Mouse (Mus musculus) spleen, postnatal 36 days (tissue): ENCODE data around the gene Chtf18.

ENCODE experiments used
- DNase-seq, 2 experiments: peaks; one replicate each; pipeline ENCODE4 v3.0.0; 2022; ENCODE audit warnings: low spot score in 2 of 2, mixed read lengths in 1 of 2

Gene Chtf18

DNA sequence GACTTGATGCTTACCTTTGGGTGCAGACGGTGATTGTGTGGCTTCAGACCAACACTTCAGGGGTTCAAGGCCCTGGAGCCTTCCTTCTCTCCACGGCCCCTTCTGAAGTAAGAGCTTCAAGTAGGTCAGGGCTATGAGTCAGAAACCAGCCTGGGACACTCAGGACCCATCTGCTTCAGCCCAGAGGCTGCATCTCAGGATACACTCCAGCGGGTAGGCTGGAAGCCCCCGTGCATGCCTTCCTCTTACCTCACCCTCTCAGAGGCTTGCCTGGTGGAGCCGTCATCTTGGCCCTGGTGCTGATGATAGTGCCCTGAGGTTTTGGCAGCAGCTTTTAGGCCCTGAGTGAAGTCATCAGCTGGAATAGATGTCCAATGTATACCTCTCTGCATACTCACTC lies 8.0 kb upstream of the Chtf18 start:
- no peak for DNase-seq

DNA sequence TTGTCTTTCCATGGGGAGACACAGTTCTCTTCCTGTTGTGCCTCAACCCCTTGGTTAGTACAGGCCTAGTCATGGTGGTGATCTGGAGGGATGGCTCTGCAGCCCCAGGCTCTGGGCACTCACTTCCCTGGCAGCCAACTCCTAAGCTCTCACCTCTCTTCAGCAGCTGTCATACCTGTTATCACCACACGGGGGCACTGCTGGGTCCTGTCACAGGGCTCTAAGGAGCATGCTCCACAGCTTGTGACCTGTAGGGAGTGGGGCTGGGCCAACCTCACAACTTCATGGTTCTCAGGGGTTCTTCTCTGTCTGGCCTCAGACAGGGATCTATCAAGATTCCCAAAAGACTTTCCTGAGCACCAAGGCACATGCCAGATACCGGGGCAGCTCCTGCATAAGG lies 4.9 kb upstream of the Chtf18 start:
- DNase-seq: peak; percentile 61 to 65

DNA sequence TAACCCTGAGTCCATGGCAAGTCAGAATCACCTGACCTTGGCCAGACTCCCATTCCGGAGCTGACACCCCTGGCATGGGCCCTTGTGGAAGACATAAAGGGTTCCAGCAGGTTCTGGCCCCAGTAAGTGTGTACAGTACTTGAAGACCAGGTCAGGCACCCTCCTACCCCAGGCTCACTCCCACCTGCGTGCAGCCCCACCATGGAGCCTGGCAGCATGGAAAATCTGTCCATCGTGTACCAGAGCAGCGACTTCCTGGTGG lies 721 bp upstream of the Chtf18 start:
- peak in 1 of 2 experiments; percentile 10 for DNase-seq

DNA sequence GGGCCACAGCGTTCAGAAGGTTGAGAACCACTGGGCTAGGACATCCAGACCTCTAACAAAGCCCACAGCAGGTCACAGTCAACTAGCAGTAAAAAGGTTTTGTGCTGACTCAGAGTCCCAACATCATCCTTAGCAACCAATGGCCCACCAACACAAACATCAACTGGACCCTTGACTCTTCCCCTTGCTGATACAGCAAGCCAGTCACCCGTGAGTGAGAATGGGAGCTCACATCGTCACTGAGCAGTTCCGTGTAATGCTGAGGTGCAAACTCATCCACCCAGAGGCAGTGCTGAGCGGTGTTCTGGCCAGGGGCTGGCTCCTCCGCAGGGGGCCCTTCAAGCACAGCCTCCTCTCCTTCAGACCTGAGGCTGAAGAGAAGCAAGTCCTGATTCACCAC lies 2.0 kb downstream of the Chtf18 start:
- no peak for DNase-seq

DNA sequence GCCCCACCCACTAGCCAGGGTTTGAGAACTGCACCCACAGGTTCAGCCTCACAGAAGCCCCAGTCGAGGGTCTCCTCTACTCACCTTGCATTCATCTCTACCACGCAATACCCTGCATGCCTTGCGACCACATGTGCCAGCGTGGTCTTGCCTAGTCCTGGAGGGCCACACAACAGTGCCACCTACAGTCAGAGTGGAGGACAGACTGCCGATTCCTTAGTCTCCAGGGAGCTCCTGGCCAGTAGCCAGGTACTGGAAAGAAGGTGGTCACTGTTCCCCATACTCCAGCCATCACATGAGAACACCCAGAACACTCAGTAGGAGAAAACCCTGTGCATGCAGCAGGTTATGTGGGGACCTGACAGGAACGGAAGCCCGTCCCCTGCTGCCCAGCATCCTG lies 3.3 kb downstream of the Chtf18 start:
- no peak for DNase-seq

DNA sequence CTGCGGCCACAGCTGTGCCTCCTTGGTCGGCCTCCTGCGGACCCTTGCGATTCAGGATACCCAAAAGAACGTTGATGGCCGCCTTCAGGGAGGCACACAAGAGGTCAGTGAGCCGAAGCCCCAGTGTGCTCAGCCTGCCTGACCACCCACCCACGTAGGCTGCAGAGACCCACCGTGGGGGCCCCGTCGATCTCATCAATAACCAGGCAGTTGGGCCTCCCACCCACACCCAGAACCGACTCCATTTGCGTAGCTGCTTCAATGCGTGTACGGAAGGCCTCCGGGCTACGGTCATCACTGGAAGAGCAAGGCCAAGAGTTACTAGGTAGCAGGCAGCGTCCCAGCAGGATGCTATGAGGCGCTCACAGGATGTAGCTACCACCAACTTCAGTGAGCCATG lies 3.7 kb downstream of the Chtf18 start:
- DNase-seq: no peak

DNA sequence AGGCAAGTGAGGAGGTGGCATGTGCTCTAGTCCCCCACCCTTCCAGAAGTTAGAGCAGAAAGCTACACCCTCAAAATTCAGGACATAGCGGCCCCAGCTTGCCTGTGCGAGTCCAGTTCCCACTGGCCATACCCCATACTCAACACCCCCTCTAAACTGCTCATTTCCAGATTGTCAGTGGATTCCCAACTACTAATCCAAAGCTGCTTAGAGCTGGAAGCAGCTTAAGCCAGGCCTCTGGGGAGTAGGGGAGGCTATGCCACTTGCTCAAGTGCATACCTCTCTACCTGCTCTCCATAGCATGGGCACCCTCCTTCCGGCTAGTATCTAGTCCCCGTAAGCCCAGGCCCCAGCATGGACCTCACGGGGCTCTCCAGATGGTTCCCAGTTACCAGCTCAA lies 5.7 kb downstream of the Chtf18 start:
- DNase-seq: no peak

DNA sequence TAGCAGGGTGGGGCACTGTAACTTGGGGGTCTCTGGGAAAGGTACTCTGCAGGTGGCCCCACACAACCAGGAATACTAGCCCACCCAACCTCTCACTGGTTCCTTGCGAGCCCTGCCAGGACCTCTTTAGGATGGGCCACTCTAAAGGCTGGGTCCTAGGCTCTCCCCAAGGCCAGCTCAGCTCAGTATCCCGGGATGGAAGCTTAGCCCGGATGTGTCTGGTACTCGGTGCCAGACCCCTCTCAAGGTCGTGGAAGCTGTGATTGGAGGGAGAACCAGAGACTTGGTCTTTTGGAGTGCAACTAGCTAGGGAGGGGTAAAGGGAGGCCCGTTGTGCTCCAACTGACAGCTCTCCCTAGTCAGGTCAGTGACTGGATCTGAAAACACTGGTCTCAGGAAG lies 9.5 kb downstream of the Chtf18 start:
- DNase-seq: no peak

DNA sequence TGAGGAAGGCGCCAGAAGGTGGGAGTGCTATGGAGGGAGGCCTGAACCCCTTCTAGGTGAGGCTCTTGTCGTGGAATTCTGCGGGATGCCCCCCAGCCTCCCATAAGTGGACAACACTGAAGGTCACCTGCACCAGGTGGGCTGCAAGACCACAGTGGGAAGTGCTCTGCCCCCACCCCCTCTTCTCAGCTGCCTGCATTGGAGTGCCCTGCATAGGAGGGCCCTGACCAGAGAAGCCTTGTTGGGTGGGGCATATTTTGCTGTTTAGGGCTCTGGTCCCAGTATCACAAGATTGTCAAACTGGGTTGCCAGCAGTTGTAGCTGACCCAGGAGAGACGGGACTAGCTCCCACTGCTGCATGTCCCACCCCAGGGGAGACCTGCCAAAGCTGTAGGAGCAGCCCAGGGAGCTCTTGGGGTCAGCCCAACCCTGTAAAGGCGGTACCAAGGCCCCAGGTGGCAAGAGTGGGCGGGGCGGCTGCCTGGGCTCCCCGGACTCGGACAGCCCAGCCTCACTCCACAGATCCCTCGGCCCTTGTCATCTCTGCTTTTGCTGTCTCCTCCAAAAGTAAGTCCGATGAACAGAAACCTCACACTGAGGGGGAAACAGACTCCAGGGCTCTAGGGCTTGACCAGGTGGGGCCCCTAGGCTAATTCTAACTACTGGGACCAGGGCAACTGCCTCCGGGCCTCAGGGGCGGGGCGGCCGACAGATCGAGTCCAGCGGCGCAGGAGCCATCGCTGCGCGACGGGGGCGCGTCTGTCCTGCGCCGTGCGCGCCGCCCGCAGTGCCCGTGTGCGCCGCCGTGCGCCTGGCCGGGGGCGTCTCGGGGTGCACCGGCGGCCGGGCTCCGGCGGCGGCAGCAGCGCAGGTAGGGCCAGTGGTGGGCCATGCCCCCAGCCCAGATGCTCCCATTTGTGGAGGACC lies 10.2 kb downstream of the Chtf18 start, which contains the start of gene Gng13:
Gene Gng13 (plus strand): TSS at position 461 of the 927 bp plus-strand sequence.
- DNase-seq: no peak

DNA sequence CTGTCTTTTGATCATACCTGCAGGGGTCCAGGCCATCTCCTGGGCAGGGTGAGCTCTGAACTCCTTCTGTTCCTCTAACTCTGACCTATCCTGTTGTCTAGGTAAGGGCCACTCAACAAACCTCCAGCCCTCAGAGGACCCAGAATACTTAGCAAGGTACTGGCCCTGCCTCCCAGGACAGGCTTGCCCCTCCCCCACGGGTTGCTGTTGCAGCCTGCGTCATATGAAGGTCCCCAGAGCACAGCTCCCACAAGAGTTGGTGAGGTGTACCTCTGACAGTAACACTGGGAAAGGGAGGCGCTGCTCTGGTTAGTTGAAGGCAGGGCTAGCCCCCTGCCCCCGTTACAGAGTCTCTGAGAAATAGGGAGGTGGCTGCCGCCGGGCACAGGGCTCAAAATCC lies 11.1 kb downstream of the Chtf18 start:
- DNase-seq: no peak

DNA sequence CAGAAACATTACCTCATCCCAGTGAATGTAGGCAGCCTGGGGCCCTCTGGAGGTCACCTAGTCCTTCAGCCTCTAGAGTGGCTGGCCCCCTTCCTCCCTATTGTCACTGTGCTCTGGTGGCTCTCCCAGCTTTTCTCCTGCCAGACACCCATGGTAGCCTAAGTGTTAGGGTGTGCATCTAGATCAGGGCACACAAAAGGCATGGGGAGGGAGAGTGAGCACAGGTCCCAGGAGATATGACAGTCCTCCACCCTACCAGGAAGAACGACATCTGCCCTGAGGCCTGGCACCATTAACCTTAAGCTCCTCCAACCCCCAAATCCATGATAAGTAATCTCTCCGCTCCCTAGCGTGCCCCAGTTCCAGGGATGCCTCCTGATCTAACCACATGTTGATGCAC lies 11.6 kb downstream of the Chtf18 start:
- no peak for DNase-seq

DNA sequence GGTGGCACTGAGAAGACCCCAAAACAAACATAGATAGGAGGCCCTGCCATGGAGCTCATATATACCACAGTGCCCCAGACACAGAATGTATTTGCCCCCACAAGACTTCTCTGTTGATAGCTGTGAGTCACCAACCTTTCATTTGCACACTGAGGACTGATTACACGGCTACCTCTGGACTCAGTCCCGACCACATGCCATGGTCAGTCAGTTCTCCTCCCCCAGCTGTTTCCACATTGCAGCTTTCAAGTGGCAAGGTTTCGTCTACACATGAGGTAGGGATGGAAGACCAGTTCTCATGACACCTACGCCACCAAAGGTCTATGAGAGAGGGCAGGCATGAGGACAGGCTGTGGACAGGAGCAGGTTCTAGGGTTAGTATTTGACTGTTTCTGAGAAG lies 16.1 kb downstream of the Chtf18 start:
- DNase-seq: no peak

DNA sequence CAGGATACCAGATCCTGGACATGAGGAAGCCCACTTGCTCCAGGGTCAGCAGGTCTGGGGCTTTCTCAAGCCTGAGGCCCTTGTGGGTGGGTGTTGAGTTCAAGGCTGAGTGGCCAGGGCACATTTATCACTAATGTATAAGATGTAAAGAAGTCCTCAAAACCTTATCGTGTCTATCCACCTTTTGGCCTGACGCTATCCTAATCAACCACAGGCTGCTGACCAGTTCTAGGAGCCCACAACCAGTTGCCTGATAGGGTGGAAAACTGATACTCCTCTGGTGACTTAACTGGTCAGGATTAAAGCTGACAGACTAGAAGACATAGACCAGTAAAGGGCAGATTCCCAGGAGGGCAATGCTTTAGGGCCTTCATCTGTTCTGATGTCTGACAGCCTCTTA lies 17.2 kb downstream of the Chtf18 start:
- DNase-seq: no peak

DNA sequence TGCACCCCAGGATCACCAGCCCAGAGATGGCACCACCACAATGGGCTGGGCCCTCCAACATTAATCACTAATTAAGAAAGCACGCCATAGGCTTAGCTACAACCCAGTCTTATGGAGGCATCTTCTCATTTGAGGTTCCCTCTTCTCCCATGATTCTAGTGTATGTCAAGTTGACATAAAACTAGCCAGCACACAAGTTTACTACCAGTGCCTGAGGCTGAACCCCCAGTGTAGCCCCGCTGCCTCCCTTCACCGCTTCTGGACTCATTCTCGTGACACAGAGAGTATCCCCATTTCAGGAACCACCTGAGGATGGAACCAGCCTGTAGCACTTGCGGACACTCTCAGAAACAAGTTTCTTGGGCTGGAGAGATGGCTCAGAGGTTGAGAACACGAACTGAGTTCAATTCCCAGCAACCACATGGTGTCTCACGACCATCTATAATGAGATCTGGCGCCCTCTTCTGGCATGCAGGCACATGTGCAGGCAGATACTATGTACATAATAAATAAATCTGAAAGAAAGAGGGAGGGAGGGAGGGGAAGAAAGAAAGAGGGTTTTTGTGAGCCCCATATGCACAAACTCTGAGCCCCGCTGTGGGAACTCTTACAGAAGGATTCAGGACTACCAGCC lies 26.2 kb downstream of the Chtf18 start:
- DNase-seq: no peak

DNA sequence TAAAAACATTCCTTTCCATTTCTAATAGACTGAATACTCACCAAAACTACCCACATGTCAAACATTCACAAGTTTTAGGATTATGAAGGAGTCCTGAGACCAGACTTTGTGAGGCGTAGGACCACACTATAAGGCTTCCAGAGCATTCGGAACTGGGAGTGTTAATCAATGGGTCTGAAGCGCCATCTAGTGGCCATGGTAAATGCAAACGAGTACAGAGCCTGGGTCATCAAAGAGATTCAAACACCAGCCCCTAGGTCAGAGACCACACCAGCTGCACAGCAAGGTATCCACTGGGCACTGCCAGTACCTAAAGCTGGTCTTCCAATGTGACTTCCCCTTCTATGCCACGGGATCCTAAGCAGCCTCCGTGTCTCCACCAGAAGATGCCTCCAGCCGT lies 28.8 kb downstream of the Chtf18 start:
- DNase-seq: peak; percentile 42 to 56

DNA sequence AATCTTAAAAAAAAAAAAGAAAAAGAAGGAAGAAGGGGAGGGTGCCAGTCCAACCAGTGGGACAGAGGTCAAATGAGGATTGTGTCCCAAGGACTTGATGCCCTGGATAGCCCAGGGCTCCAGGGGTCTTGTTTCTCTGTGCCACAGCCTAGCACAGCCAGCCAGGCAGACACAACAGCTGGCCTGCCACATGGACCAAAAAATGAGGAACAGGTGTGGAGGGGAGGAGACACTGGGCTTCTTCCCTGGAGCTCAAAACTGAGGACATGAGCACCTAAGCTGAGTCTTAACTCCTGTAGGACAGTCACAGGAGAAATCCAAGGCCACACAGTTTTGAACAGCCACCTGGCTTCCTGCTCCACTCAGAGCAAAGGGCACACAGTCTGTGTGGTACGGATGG lies 31.0 kb downstream of the Chtf18 start:
- DNase-seq: no peak

DNA sequence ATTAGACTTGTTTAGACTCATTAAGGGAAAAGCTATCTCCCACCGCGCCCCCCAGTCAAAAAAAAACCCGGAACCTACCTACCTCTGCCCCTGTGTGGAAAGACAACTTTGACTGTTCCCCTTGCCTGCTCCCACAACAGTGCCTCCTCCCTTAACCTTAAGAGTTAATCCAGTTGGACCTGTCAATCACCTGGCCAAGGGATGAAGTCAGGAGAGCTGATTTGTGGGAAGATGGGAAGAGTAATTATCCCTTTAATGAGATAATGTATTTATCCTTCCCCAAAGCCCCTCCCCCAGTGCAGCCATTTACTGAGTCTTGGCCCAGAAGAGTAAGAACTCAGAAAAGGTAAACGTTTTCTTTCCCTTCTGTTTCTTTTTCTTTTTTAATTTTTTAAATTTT lies 38.3 kb downstream of the Chtf18 start:
- DNase-seq: no peak

DNA sequence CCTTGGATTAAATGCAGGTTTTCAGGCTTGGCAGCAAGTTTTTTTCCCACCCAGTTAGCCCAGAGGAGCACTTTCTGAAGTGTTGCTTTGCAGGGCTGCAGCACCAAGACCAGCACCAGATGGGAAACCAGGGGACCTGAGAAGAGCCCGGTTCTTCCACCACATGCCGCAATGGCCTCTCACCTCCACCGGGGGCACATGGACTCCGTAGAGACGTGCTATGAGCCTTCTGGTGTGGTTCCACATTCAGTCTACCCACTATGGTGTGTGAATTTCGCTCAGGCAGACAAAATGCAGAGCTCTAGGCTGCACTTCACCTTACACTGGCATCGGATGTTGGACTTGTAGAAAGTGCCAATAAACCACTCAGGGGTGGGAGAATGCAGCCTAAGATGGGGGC lies 40.9 kb downstream of the Chtf18 start:
- DNase-seq: no peak

DNA sequence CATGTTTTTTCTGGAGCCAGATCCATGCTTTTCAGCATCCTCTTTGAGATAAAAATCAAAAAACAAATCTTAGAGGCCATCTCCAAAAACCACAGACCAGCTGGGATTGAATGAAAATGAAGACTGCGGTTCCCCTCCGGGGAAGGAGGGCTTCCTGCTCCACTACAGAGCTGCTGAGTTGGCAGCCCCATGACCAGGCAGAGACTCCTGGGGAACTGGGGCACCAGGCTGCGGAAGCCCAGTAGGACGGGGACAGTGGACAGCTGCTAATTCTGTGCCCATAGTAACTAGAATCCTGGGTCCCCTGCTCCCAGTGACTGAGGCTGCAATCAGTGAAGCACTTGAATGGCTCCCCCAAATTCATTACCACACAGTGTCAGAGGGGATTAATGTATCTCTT lies 45.6 kb downstream of the Chtf18 start:
- no peak for DNase-seq

DNA sequence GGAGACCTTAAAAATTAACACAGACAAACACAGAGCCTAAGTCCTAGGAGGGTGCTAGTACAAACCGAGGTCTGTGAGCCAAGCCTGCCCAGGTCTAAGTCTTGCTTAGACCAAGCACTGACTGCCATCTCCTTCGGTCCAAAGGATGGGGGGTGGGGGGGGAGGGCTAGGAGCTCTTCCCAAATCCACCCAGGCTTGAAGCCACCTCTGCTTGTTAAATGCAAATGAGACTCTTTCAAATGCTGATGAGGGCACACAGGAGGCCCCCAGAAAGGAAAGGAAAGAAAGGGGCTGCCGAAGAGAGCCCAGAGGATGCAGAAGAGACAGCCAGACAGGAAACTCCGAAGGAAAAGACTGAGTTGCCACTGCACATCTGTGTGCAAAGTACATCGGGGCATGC lies 47.4 kb downstream of the Chtf18 start:
- no peak for DNase-seq

DNA sequence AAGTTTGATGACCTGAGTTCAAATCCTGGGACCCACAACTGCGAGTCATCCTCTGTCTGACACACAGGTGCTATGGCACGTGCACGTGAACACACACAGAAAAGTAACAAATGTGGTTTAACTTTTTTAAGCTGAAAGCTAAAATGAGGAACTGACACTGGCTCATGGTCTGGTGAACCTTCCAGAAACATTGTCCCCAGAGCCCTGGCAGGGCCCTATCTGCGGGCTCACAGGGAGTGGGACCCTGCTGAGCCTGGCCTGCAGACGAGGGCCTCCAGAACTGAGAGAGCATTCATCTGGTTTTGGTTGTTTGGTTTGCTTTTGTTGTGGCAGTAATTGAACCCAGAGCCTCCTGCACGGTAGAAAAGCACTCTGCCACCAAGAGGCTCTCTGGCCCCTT lies 49.2 kb downstream of the Chtf18 start:
- DNase-seq: peak; percentile 36 to 39

DNA sequence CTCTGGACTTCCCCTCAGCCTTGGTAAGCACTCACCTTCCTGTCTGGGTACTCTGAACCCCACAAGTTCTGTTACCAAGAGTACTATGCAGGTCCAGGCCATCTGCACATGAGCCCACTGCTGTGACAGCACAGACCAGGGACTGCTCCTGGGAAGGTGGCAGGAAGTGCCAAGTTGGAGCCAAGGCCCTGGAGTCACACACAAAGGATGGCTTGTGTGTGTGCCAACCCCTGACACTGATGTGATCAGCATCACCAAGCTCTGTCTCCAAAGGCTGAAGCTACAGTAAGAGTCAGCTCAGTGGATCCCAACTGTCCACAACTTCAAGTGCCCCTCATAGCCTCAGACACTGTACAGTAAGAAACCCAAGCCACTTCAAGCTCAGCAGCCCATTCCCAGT lies 54.2 kb downstream of the Chtf18 start:
- no peak for DNase-seq
